Mouse (Mus musculus) liver, adult 10 weeks (tissue): ENCODE data around the gene Olfr1204. TPM values are rescaled to one million over a fixed set of nuclear protein-coding genes. Genes with fewer than 3 reads are reported as not detected.

Experiments used
- polyA plus RNA-seq: library from polyadenylated mRNA; stranded (reverse); fragments of 350-450 nt; fragmentation: Illumina TruSeq; extraction: RNeasy Lipid Tissue Mini Kit (QIAGEN cat#74804); gene quantifications from one replicate; pipeline ENCODE4 v1.2.3, GENCODE M21; 2014; ENCODE audit warnings: low read depth, low replicate concordance

Gene Olfr1204
- not detected for polyA plus RNA-seq

DNA sequence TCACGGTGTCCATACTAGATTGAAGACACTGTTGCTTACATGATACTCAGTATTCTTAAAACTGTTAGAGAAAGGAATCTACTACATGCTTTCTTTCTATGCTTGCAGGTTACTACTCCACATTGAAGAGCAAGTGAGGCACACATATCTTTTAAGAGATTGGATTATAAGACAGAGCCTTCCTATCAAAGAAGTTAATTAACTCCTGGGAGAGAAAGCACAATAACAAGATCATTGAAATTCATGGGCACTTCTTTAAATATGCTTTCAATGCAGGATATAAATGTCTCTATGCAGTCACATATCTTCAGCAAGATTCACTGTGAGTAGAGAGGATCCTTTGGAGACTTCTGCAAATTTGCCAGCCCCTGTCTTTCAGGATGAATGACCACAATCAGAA lies at the start of gene Olfr1204:
Gene Olfr1204, plus strand, starts transcription at position 301 of the 400 bp plus-strand sequence.

DNA sequence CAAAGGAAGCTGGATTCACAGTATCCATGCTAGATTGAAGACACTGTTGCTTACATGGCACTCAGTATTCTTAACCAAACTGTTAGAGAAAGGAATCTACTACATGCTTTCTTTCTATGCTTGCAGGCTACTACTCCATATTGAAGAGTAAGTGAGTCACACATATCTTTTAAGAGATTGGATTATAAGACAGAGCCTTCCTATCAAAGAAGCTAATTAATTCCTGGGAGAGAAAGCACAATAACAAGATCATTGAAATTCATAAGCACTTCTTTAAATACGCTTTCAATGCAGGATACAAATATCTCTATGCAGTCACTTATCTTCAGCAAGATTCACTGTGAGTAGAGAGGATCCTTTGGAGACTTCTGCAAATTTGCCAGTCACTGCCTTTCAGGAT lies 34.9 kb upstream of the Olfr1204 start, which contains the start of gene Olfr1202:
Gene Olfr1202, plus strand, starts transcription at position 301 of the 400 bp plus-strand sequence.

DNA sequence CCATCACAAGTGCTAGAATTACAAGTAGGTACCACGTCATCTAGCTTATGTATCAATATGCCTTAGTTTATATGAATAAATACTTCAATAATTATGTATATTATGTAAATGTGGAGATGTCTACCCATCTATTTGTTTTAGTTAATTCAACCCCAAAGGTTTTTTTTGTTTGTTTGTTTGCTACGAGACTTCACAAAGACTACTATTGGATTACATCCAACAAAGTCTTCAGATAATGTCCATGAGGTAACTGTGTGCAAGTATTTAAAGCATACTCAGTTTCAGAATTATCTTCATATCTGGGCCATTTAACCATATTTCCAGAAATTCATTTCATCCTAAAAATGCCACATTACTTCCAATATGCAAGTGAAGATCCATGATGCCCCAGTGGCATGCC lies 19.7 kb upstream of the Olfr1204 start, which contains the start of gene Olfr1205:
Gene Olfr1205, plus strand, starts transcription at position 301 of the 400 bp plus-strand sequence.

DNA sequence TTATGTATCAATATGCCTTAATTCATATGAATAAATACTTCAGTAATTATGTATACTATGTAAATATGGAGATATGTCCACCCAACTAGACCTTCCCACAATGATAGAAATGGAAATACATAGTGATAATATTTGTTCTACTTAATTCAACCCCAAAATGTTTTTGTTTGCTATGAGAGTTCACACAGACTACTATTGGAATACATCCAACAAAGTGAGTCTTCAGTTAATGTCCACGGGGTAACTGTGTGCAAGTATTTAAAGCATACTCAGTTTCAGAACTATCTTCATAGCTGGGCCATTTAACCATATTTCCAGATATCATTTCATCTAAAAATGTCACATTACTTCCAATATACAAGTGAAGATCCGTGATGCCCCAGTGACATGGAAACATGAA lies 13.8 kb downstream of the Olfr1204 start, which contains the start of gene Olfr1206:
Gene Olfr1206, plus strand, starts transcription at position 301 of the 400 bp plus-strand sequence.

DNA sequence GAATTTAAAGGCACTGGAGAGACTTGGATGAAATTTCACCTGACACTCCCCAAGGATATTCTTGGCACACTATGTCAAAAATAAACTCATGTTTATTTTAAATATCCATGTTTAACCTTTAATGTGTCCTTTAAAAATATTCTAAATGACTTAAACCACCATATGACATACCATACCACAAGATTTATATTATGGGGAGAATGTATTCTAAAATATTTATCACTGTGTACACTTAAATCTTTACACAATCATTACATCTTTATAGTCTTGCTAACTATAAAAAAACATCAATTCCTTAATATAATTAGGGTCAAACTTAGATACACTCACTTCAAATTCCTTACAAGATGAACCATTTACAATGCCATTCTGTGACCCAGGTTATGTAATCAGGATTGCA lies 53.1 kb downstream of the Olfr1204 start, which contains the start of gene Olfr1208:
Gene Olfr1208, minus strand, starts transcription at position 101 of the 400 bp plus-strand sequence.

Other genes starting within 250 kb of the Olfr1204 start
- gene Olfr1191-ps1, start 208.8 kb upstream of the Olfr1204 start, polyA plus RNA-seq, result not detected
- not detected for gene Olfr1192-ps1, start 200.8 kb upstream of the Olfr1204 start, polyA plus RNA-seq
- gene Olfr1193, start 173.7 kb upstream of the Olfr1204 start, polyA plus RNA-seq, result not detected
- not detected for gene Olfr1195, start 160.1 kb upstream of the Olfr1204 start, polyA plus RNA-seq
- gene Olfr1196, start 144.7 kb upstream of the Olfr1204 start, polyA plus RNA-seq, result not detected
- gene Olfr1197, start 116.9 kb upstream of the Olfr1204 start, polyA plus RNA-seq, result not detected
- not detected for gene Olfr1198, start 97.9 kb upstream of the Olfr1204 start, polyA plus RNA-seq
- gene Olfr1199, start 88.8 kb upstream of the Olfr1204 start, polyA plus RNA-seq, result not detected
- not detected for gene Olfr1200, start 78.8 kb upstream of the Olfr1204 start, polyA plus RNA-seq
- gene Olfr1201, start 56.3 kb upstream of the Olfr1204 start, polyA plus RNA-seq, result not detected
- not detected for gene Olfr1202, start 34.8 kb upstream of the Olfr1204 start, polyA plus RNA-seq
- not detected for gene Olfr1205, start 19.6 kb upstream of the Olfr1204 start, polyA plus RNA-seq
- gene Olfr1206, start 13.9 kb downstream of the Olfr1204 start, polyA plus RNA-seq, result not detected
- gene Olfr1208, start 53.0 kb downstream of the Olfr1204 start, polyA plus RNA-seq, result not detected
- gene Olfr1209, start 65.9 kb downstream of the Olfr1204 start, polyA plus RNA-seq, result not detected
- gene Olfr1211, start 88.8 kb downstream of the Olfr1204 start, polyA plus RNA-seq, result not detected
- gene Olfr1212, start 104.7 kb downstream of the Olfr1204 start, polyA plus RNA-seq, result not detected
- gene Gm13762, start 131.0 kb downstream of the Olfr1204 start, polyA plus RNA-seq, result not detected
- not detected for gene Olfr1214, start 143.4 kb downstream of the Olfr1204 start, polyA plus RNA-seq
- gene Olfr1215, start 157.7 kb downstream of the Olfr1204 start, polyA plus RNA-seq, result not detected
- gene Olfr1216, start 169.0 kb downstream of the Olfr1204 start, polyA plus RNA-seq, result not detected
- not detected for gene Olfr1217, start 182.8 kb downstream of the Olfr1204 start, polyA plus RNA-seq
- not detected for gene Olfr1218, start 211.9 kb downstream of the Olfr1204 start, polyA plus RNA-seq
- not detected for gene Olfr1219, start 234.2 kb downstream of the Olfr1204 start, polyA plus RNA-seq